Mouse (Mus musculus): ENCODE data around the gene Tmem80. TPM values are rescaled to one million over a fixed set of nuclear protein-coding genes. Genes with fewer than 3 reads are reported as not detected.
A peak's percentile ranks its signal among the peaks of the same experiment; 100 is the strongest.

Gene Tmem80
- polyA plus RNA-seq, 1 experiment from 2014 or later = 37.4 TPM

DNA sequence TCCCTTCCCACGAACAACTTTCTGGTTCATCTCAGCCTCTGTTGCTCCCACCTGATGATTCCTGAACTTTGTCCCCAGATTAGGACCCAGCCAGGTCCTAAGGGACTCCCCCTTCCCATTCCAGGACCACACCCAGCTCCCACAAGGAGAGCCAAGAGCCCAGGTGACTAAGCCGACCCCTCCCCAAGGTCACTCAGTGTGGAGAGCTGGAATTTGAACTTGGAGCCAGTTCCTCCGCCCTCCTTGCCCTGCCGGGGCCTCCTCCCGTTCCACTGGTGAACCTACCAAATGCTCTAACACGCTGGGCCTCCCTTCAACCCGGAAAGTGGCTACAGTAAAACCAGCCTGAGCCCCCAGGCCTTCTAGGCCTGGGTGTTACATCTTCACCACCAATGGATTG is 12.5 kb downstream of the Tmem80 start:
- no peak overlapping the region for H3K4me3 ChIP-seq
- H3K27me3 ChIP-seq (replicated peaks) = peaks cover 36% of the 10 kb centered on the region
- no peaks in the 10 kb centered on the region for H3K9me3 ChIP-seq (replicated peaks)
- ATAC-seq (ENCODE audit: insufficient number of reproducible peaks, low FRiP score) = no peak
- WGBS = 80% methylated on average over 7 of the region's 7 CpGs
- H3K4me2 ChIP-seq = no peak overlapping the region
- H3K9ac ChIP-seq = no peak overlapping the region
- H3K36me3 ChIP-seq = peaks cover 10% of the 10 kb centered on the region
- H3K4me1 ChIP-seq (replicated peaks) = peaks cover 8% of the 10 kb centered on the region
- no peak overlapping the region for H3K27ac ChIP-seq (ENCODE audit: poor library complexity, severe bottlenecking)

DNA sequence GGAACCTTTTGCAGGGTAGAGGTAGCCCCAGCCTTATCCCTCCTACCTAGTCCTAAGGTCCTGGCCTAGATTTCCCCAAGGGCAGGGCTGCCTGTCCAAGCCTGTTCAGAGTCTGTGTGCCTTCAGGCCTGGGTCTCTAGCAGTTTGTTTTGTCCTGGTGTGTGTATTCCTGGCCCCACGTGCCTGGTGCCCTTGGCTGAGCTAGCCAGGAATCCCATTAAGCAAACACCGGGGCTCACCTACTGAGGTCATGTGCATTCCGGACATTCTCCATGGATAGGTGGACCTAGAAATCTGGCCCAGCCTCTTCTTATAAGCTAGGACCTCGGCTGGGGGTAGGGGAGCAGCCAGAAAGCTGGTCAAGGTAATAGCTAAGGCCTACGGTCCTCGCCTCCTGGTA is 12.9 kb downstream of the Tmem80 start:
- Histone ChIP-seq H3K36me3 (peaks cover 9% of the 10 kb centered on the region; the same call in 1 of the 2 replicates), H3K4me2 (no peak overlapping the region), H3K9me3 (replicated peaks) (no peaks in the 10 kb centered on the region), H3K27ac (ENCODE audit: poor library complexity, severe bottlenecking) (no peak overlapping the region), H3K4me3 (no peak overlapping the region), H3K9ac (no peak overlapping the region), H3K27me3 (replicated peaks) (peaks cover 36% of the 10 kb centered on the region), H3K4me1 (replicated peaks) (peaks cover 8% of the 10 kb centered on the region)
- WGBS = 70% methylated on average over 6 of the region's 6 CpGs
- ATAC-seq (ENCODE audit: insufficient number of reproducible peaks, low FRiP score) = no peak

DNA sequence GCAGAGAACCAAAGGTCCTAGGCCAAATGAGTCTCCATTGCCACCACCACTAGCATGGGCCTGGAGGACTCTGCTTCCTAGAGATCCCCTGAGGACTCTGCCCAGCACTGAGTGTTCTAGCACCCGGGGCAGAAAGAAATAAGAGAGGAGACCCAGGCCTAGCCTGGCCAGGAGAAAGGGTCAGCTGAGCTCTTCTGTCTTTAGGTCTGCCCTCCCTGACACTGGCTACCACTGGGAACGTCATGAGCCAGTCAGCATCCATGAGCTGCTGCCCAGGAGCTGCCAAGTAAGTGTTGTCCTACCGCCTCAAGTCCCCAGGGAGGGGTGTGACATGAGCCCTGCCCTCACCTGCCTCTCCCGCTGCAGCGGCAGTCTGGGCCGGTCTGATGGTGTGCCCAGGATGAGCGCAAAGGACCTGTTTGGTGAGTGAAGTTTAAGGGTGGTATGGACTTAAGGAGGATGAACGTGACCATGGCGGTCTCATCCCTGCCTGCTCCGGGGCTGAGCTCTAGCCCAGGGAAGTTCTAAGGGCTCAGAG is 14.2 kb downstream of the Tmem80 start:
- peaks cover 36% of the 10 kb centered on the region for H3K27me3 ChIP-seq (replicated peaks)
- H3K4me2 ChIP-seq = no peak overlapping the region
- no peak overlapping the region for H3K9ac ChIP-seq
- H3K9me3 ChIP-seq (replicated peaks) = no peaks in the 10 kb centered on the region
- WGBS = 72% methylated on average over 10 of the region's 10 CpGs
- H3K4me3 ChIP-seq = no peak overlapping the region
- ATAC-seq (ENCODE audit: insufficient number of reproducible peaks, low FRiP score) = no peak
- peaks cover 8% of the 10 kb centered on the region for H3K4me1 ChIP-seq (replicated peaks)
- no peak overlapping the region for H3K27ac ChIP-seq (ENCODE audit: poor library complexity, severe bottlenecking)
- no peaks in the 10 kb centered on the region for H3K36me3 ChIP-seq

DNA sequence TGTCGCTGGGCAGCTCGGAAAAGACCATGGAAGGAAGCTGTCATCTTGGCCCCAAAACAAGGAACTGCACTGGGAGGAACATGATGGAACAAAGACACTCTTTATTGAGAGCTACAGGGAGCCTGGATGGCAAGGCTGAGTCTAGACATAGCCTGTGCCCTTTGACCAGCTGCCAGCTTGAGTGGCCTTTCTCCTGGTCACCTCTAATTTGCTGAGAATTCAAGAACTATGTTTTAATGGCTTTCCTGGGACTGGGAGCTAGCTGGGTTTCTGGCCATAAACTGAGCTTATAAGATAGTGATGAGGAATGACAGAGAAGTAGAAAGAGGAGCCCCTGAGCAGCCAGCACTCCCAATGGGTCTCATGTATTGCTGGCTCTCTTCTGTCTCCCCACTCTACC is 15.7 kb downstream of the Tmem80 start:
- Histone ChIP-seq H3K4me1 (replicated peaks) (peaks cover 8% of the 10 kb centered on the region), H3K9ac (no peak overlapping the region), H3K9me3 (replicated peaks) (no peaks in the 10 kb centered on the region), H3K27me3 (replicated peaks) (peaks cover 31% of the 10 kb centered on the region), H3K27ac (ENCODE audit: poor library complexity, severe bottlenecking) (no peak overlapping the region), H3K4me3 (no peak overlapping the region), H3K36me3 (no peaks in the 10 kb centered on the region), H3K4me2 (no peak overlapping the region)
- WGBS = 64% methylated on average over 2 of the region's 2 CpGs
- no peak for ATAC-seq (ENCODE audit: insufficient number of reproducible peaks, low FRiP score)

DNA sequence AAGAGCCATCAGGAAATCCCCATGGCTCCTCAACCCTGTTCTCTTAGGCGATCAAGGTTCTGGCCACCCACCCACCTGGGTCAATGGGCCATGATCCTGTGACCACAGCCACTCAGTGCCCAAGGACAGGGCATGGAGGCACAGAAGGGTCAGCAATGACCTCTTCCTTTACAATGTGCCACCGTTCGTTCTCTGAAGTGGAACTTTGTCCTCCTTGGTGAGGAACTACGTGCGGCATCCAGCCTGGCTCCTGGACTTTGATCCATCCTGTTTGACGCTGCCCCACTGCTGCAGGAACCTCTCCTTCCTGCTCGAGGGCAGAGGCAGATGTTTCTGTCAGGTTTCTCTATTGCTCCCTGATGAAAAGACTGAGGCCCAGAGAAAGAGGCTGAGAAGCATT is 16.2 kb downstream of the Tmem80 start:
- no peak for ATAC-seq (ENCODE audit: insufficient number of reproducible peaks, low FRiP score)
- Histone ChIP-seq H3K27me3 (replicated peaks) (peaks cover 26% of the 10 kb centered on the region), H3K9ac (no peak overlapping the region), H3K4me2 (no peak overlapping the region), H3K27ac (ENCODE audit: poor library complexity, severe bottlenecking) (no peak overlapping the region), H3K4me1 (replicated peaks) (peaks cover 5% of the 10 kb centered on the region), H3K9me3 (replicated peaks) (no peaks in the 10 kb centered on the region), H3K4me3 (no peak overlapping the region), H3K36me3 (no peaks in the 10 kb centered on the region)
- WGBS = 65% methylated on average over 7 of the region's 7 CpGs

DNA sequence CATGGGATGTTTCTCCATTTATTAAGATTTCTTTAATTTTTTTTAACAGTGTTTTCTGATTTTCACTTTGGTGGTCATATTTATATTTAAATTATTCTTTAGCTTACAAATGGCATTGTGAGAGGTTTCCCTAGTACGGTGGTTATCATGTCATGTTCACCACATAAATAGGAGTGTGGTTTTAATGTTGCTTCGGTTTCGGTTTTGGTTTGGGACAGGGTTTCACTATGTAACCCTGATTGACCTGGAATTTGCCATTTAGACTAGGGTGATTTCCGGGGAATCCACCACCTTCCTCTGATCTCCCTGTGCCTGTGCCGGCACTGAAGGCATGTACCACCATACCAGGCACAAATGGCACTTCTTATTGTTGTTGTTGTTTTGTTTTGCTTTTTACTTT is 17.2 kb downstream of the Tmem80 start:
- ATAC-seq (ENCODE audit: insufficient number of reproducible peaks, low FRiP score) = no peak
- WGBS = 83% methylated on average over 5 of the region's 5 CpGs
- peaks cover 21% of the 10 kb centered on the region for H3K27me3 ChIP-seq (replicated peaks)
- H3K4me2 ChIP-seq = no peak overlapping the region
- H3K4me1 ChIP-seq (replicated peaks) = no peaks in the 10 kb centered on the region; the same call in 1 of the 2 replicates
- no peak overlapping the region for H3K27ac ChIP-seq (ENCODE audit: poor library complexity, severe bottlenecking)
- no peaks in the 10 kb centered on the region for H3K9me3 ChIP-seq (replicated peaks)
- H3K4me3 ChIP-seq = no peak overlapping the region
- no peaks in the 10 kb centered on the region for H3K36me3 ChIP-seq
- no peak overlapping the region for H3K9ac ChIP-seq

DNA sequence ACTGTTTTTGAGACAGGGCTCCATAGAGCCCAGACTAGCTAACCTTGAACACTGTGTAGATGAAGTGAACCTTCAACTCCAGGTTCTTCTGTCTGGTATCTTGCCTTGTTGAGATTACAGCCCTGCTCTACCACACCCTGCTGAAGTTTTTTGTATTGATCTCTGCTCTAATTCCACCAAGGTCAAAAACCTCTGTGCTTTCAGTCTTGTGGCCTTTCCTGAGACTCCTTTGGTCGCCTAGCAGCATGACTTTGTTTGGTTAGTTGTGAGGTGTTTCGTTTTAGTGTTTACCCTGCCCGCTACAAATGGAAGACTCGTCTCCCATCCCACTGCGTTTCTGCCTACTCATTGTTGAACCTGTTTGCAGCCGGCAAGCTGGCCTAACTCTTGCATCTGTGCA is 23.5 kb downstream of the Tmem80 start:
- Histone ChIP-seq H3K4me2 (no peak overlapping the region), H3K4me1 (replicated peaks) (no peaks in the 10 kb centered on the region), H3K4me3 (no peak overlapping the region), H3K27ac (ENCODE audit: poor library complexity, severe bottlenecking) (no peak overlapping the region), H3K27me3 (replicated peaks) (peaks cover 7% of the 10 kb centered on the region), H3K9me3 (replicated peaks) (no peaks in the 10 kb centered on the region), H3K9ac (no peak overlapping the region), H3K36me3 (no peaks in the 10 kb centered on the region)
- 75% methylated on average over 6 of the region's 6 CpGs for WGBS
- no peak for ATAC-seq (ENCODE audit: insufficient number of reproducible peaks, low FRiP score)

DNA sequence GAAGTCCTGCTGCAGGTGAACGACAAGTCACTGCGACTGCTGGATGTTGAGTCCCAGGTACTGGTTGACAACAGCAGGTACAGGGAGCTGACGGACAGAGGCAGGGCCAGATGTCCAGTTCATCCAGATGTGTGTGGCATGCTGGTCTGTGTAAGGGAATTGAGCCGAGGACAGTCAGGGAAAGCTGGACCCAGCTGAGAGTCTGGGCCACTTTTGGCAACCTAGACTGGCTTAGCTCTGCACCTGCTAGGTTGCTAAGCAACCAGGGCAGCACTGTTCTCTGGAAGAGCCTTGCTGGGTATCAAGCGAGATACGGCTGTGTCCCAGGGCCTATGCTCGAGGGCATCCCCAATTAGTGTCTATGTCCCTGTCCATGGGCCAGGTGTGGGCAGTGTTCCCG is 27.5 kb downstream of the Tmem80 start:
- H3K9ac ChIP-seq = no peak overlapping the region
- WGBS = 74% methylated on average over 8 of the region's 8 CpGs
- H3K4me2 ChIP-seq = no peak overlapping the region

DNA sequence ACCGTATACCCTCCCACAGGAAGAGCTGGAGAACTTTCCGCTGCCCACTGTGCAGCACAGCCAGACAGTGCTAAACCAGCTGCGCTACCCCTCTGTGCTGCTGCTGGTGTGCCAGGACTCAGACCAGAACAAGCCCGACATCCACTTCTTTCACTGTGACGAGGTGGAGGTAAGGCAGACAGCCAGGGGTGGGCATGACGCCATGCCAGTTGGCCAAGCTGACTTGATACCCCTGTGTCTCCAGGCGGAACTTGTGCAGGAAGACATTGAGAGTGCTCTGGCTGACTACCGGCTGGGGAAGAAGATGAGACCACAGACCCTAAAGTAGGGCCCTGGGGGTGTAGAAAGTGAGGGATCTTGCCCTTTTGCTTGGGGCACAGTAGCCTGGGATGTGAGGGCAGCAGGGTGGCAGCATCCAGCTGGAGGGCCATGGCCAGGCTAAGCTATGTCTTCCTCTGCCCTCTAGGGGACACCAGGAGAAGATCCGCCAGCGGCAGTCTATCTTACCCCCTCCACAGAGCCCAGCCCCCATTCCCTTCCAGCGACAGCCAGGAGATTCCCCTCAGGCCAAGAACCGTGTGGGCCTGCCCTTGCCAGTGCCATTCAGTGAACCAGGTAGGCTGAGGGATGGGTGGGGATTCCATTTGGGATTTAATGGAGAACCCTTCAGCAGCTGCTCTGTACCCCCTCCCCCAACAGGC is 28.2 kb downstream of the Tmem80 start:
- Histone ChIP-seq H3K36me3 (no peaks in the 10 kb centered on the region), H3K9me3 (replicated peaks) (no peaks in the 10 kb centered on the region), H3K27me3 (replicated peaks) (peaks cover 38% of the 10 kb centered on the region), H3K4me1 (replicated peaks) (no peaks in the 10 kb centered on the region), H3K9ac (no peak overlapping the region), H3K4me3 (no peak overlapping the region), H3K27ac (ENCODE audit: poor library complexity, severe bottlenecking) (no peak overlapping the region), H3K4me2 (no peak overlapping the region)
- ATAC-seq (ENCODE audit: insufficient number of reproducible peaks, low FRiP score) = no peak
- 53% methylated on average over 12 of the region's 12 CpGs for WGBS

More for the DNA sequence above, 27.5 kb downstream of the Tmem80 start:
- ATAC-seq (ENCODE audit: insufficient number of reproducible peaks, low FRiP score) = no peak
- Histone ChIP-seq H3K27ac (ENCODE audit: poor library complexity, severe bottlenecking) (no peak overlapping the region), H3K27me3 (replicated peaks) (peaks cover 31% of the 10 kb centered on the region), H3K36me3 (no peaks in the 10 kb centered on the region), H3K9me3 (replicated peaks) (no peaks in the 10 kb centered on the region), H3K4me3 (no peak overlapping the region), H3K4me1 (replicated peaks) (no peaks in the 10 kb centered on the region)

DNA sequence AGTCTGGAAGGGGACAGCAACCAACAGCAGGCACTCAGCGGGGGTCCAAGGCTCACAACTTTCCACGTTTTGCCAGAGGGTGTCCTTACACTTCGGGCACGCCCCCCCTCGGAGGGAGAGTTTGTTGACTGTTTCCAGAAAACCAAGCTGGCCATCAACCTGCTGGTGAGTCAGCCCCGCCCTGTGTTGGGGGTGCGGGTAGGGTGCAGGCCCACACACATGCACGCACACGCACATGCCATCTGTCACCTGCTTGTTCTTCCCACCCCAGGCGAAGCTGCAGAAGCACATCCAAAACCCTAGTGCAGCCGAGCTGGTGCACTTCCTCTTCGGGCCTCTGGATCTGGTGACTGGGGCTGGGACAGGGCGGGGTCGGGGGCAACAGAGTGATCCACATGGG is 29.4 kb downstream of the Tmem80 start:
- Histone ChIP-seq H3K9ac (no peak overlapping the region), H3K4me1 (replicated peaks) (peaks cover 3% of the 10 kb centered on the region; the same call in 1 of the 2 replicates), H3K4me2 (no peak overlapping the region), H3K27ac (ENCODE audit: poor library complexity, severe bottlenecking) (no peak overlapping the region), H3K4me3 (no peak overlapping the region), H3K9me3 (replicated peaks) (no peaks in the 10 kb centered on the region), H3K27me3 (replicated peaks) (peaks cover 50% of the 10 kb centered on the region), H3K36me3 (no peaks in the 10 kb centered on the region)
- 69% methylated on average over 14 of the region's 14 CpGs for WGBS
- no peak for ATAC-seq (ENCODE audit: insufficient number of reproducible peaks, low FRiP score)

DNA sequence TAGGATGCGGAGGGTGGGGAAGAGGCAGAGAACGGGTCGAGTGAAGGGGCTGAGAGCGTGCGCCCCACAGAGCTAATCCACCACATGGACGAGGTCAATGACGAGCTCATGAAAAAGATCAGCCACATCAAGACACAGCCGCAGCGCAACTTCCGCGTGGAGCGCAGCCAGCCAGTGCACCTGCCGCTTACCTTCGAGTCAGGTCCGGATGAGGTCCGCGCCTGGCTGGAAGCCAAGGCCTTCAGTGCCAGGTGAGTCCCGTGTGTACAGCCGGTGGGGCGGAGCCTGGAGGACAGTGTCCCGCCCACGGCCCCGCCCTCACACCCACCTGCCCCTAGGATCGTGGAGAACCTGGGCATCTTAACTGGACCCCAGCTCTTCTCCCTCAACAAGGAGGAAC is 34.0 kb downstream of the Tmem80 start:
- Histone ChIP-seq H3K27me3 (replicated peaks) (peaks cover 65% of the 10 kb centered on the region), H3K4me1 (replicated peaks) (peaks cover 3% of the 10 kb centered on the region; the same call in 1 of the 2 replicates), H3K4me2 (no peak overlapping the region), H3K36me3 (no peaks in the 10 kb centered on the region), H3K9ac (0 out of 2 replicates have a peak overlapping the region, but pooled peaks have one; percentile 29), H3K9me3 (replicated peaks) (no peaks in the 10 kb centered on the region), H3K4me3 (no peak overlapping the region), H3K27ac (ENCODE audit: poor library complexity, severe bottlenecking) (no peak overlapping the region)
- WGBS = 18% methylated on average over 24 of the region's 24 CpGs
- ATAC-seq (ENCODE audit: insufficient number of reproducible peaks, low FRiP score) = no peak

Data from heart, embryonic 12.5 days (tissue).